Mouse (Mus musculus): Measurements from ENCODE around the gene Ttf1.
"Not testable (repeated sequence)": the region's sequence is repeated elsewhere in the genome, so short reads cannot be mapped to it uniquely, and the experiment has no call there.

Gene Ttf1

GRCm38 (mm10) chr2:29054991-29055390 is 5.1 kb upstream of the Ttf1 start, which contains the start of gene Cfap77:
Gene Cfap77 (minus strand): TSS chr2:29055066.
- DNase-seq (ENCODE audit: low read depth, low spot score), result peak; percentile 92

GRCm38 (mm10) chr2:29065796-29066195 is 5.7 kb downstream of the Ttf1 start:
- DNase-seq (ENCODE audit: low read depth, low spot score), result no peak

- DNase-seq (ENCODE audit: low read depth, low spot score), result no peak
These were observed 6.3 kb downstream of the Ttf1 start for GRCm38 (mm10) chr2:29066410-29066809.

GRCm38 (mm10) chr2:29074676-29075075 is 14.6 kb downstream of the Ttf1 start:
- no peak for DNase-seq (ENCODE audit: low read depth, low spot score)

GRCm38 (mm10) chr2:29075331-29076070 is 15.4 kb downstream of the Ttf1 start:
- no peak for DNase-seq (ENCODE audit: low read depth, low spot score)

GRCm38 (mm10) chr2:29076226-29076625 is 16.2 kb downstream of the Ttf1 start:
- no peak for DNase-seq (ENCODE audit: low read depth, low spot score)

GRCm38 (mm10) chr2:29081965-29082364 is 21.9 kb downstream of the Ttf1 start:
- no peak for DNase-seq (ENCODE audit: low read depth, low spot score)

- DNase-seq (ENCODE audit: low read depth, low spot score), result no peak
These were observed 26.0 kb downstream of the Ttf1 start for GRCm38 (mm10) chr2:29086026-29086425.

GRCm38 (mm10) chr2:29089276-29089675 is 29.2 kb downstream of the Ttf1 start:
- DNase-seq (ENCODE audit: low read depth, low spot score), result not testable (repeated sequence)

- peak; percentile 82 for DNase-seq (ENCODE audit: low read depth, low spot score)
These were observed 35.6 kb downstream of the Ttf1 start for GRCm38 (mm10) chr2:29095674-29096073.

GRCm38 (mm10) chr2:29096751-29097150 is 36.7 kb downstream of the Ttf1 start:
- DNase-seq (ENCODE audit: low read depth, low spot score), result peak; percentile 59

- DNase-seq (ENCODE audit: low read depth, low spot score), result peak; percentile 80
These were observed 37.4 kb downstream of the Ttf1 start for GRCm38 (mm10) chr2:29097465-29097864.

- not testable (repeated sequence) for DNase-seq (ENCODE audit: low read depth, low spot score)
These were observed 37.9 kb downstream of the Ttf1 start for GRCm38 (mm10) chr2:29097955-29098354.

- no peak for DNase-seq (ENCODE audit: low read depth, low spot score)
These were observed 38.7 kb downstream of the Ttf1 start for GRCm38 (mm10) chr2:29098786-29099185.

- no peak for DNase-seq (ENCODE audit: low read depth, low spot score)
These were observed 39.6 kb downstream of the Ttf1 start for GRCm38 (mm10) chr2:29099646-29100045.

GRCm38 (mm10) chr2:29100822-29101534 is 40.9 kb downstream of the Ttf1 start:
- DNase-seq (ENCODE audit: low read depth, low spot score), result peak; percentile 32

- DNase-seq (ENCODE audit: low read depth, low spot score), result peak; percentile 42
These were observed 42.6 kb downstream of the Ttf1 start for GRCm38 (mm10) chr2:29102416-29103377.

- DNase-seq (ENCODE audit: low read depth, low spot score), result no peak
These were observed 60.9 kb downstream of the Ttf1 start for GRCm38 (mm10) chr2:29120969-29121368.

- peak; percentile 66 for DNase-seq (ENCODE audit: low read depth, low spot score)
These were observed 62.4 kb downstream of the Ttf1 start for GRCm38 (mm10) chr2:29122446-29122845.

GRCm38 (mm10) chr2:29123907-29124569 is 64.0 kb downstream of the Ttf1 start, which contains the start of gene Setx:
Gene Setx (plus strand): TSS chr2:29124181.
- peak; percentile 29 for DNase-seq (ENCODE audit: low read depth, low spot score)

- DNase-seq (ENCODE audit: low read depth, low spot score), result no peak
These were observed 64.5 kb downstream of the Ttf1 start for GRCm38 (mm10) chr2:29124571-29124935.
